Mouse (Mus musculus) spleen, adult 2 months (tissue): Measurements from ENCODE around the gene Timm8a2.

ENCODE experiments used
- CTCF ChIP-seq: fragments of 200-500 bp; IDR thresholded peaks from 2 replicates; pipeline ENCODE4 v1.5.1; 2011; ENCODE audit warnings: mild to moderate bottlenecking, inconsistent platforms; ENCODE audit not compliant: insufficient read depth, insufficient read length, insufficient replicate concordance; ENCODE audit errors: extremely low read depth
- POLR2A ChIP-seq: fragments of 200-500 bp; IDR thresholded peaks from 2 replicates; pipeline ENCODE4 v1.6.1; 2011; ENCODE audit warnings: low read depth, low read length, inconsistent platforms

DNA sequence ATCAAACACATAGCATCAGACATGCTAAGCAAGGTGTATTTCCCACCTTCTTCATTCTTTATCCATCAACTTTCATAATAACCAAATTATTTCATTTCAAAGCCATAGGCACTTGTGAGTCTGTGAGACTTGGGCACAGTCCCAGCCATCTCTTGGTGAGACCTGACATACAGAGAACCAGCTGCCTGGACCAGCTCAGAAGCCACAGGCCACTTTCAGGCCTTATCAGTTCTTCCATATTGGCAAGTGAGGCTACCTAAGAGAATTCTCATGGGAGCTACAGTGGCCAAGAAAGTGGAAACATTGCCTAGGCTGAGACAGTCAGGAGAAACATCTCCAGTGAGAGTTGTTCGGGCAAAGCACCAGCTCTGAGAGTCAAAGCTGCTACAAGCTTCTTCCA, 11.4 kb upstream of the Timm8a2 start:
- TF ChIP-seq POLR2A = no peak
- no peak for TF ChIP-seq CTCF
